ENCODE assay signal across 8 mouse cellular contexts in genomic region chr1:175923848-175924787, GRCm38 (mm10). TPM values are rescaled to one million over a fixed set of nuclear protein-coding genes. Genes with fewer than 3 reads are reported as not detected.
DNase-seq lines count a peak whose midpoint lies in the region; TF ChIP-seq lines count a peak whose summit lies in the region.

No protein-coding gene starts in this region.

- H3K4me3 ChIP-seq in CH12.LX (replicated peaks in 1 of 3; ENCODE audit: low read depth in 2 of 3, low read length in 2 of 3, poor library complexity in 1 of 3) = no peak overlapping the region
- H3K4me3 ChIP-seq in lung, adult 2 months (replicated peaks; ENCODE audit: extremely low read depth, low read depth, low read length) = no peak overlapping the region

- DNase-seq in CH12.LX (ENCODE audit: extremely low read depth) = peak; percentile 70
- peak; percentile 84 for DNase-seq in adrenal gland, postnatal 14 days
- DNase-seq in embryo, embryonic 11.5 days (ENCODE audit: low read depth, low spot score) = peak; percentile 50
- peak; percentile 53 to 71 for DNase-seq in gastrocnemius, postnatal 4 days (ENCODE audit: low spot score in 2 of 2)
- peak; percentile 57 to 86 for DNase-seq in kidney, postnatal 25 days
- DNase-seq in lung, adult 2 months = peak; percentile 66
- peak; percentile 74 for DNase-seq in ovary, postnatal 14 days (ENCODE audit: low spot score)
- DNase-seq in thymus, postnatal 0 days (ENCODE audit: low spot score) = peak; percentile 68

- no peak overlapping the region for H3K9ac ChIP-seq in CH12.LX (ENCODE audit: insufficient read depth, low read depth)

- dilution Hi-C loops in CH12.LX (cut with MboI; ENCODE audit: extremely low pct_ligation_motif_present, extremely low pct_unique_long_range_greater_than_20kb, low sequenced_read_pairs) = no loop called here

- peak; percentile 60 to 83 for TF ChIP-seq CTCF in CH12.LX (conservative IDR thresholded peaks at IDR 0.05 in 1 of 2, IDR thresholded peaks at IDR 0.05 in 1 of 2; ENCODE audit: low read depth in 2 of 2, low read length in 2 of 2)
- TF ChIP-seq CTCF in lung, adult 2 months (IDR thresholded peaks at IDR 0.05; ENCODE audit: insufficient read depth, low read length) = peak; percentile 63

- no peak overlapping the region for H3K4me2 ChIP-seq in CH12.LX (ENCODE audit: insufficient read depth, low read depth, poor library complexity, severe bottlenecking)

- peak; percentile 80 for TF ChIP-seq RAD21 in CH12.LX (IDR thresholded peaks at IDR 0.05; ENCODE audit: low read depth, low read length)

- H3K27me3 ChIP-seq in CH12.LX (replicated peaks) = no peaks in the 10 kb centered on the region

- H3K9me3 ChIP-seq in CH12.LX (replicated peaks; ENCODE audit: low read length) = no peaks in the 10 kb centered on the region

- no peaks in the 10 kb centered on the region for H3K36me3 ChIP-seq in CH12.LX (replicated peaks in 1 of 2; ENCODE audit: control insufficient read depth in 1 of 2, insufficient read depth in 1 of 2, low read length in 1 of 2)

- TF ChIP-seq POLR2A in CH12.LX (IDR thresholded peaks at IDR 0.05; ENCODE audit: low read depth, low read length) = no peak
- TF ChIP-seq POLR2A in lung, adult 2 months (IDR thresholded peaks at IDR 0.05; ENCODE audit: borderline replicate concordance, extremely low read depth, low read depth, low read length) = no peak

- H3K4me1 ChIP-seq in CH12.LX (ENCODE audit: control insufficient read depth in 1 of 2, insufficient read depth in 2 of 2) = peaks cover 0 to 4% of the 10 kb centered on the region in 2 experiments; a peak in 2 of 4 replicates
- no peaks in the 10 kb centered on the region for H3K4me1 ChIP-seq in lung, adult 2 months (ENCODE audit: control insufficient read depth, insufficient read depth, low read length)

- H3K27ac ChIP-seq in CH12.LX (ENCODE audit: insufficient read depth, low read depth) = no peak overlapping the region

- no peak for TF ChIP-seq EP300 in CH12.LX (IDR thresholded peaks at IDR 0.05; ENCODE audit: low read length)

- WGBS in lung, adult 2 months = 51% methylated on average over 7 of the region's 7 CpGs

- no peaks in the 10 kb centered on the region for H3K79me2 ChIP-seq in CH12.LX (replicated peaks; ENCODE audit: control insufficient read depth, extremely low read depth, insufficient read depth, poor library complexity, severe bottlenecking)

- in situ Hi-C loops in CH12.LX (cut with MboI; ENCODE audit: low pct_ligation_motif_present, low pct_unique_long_range_greater_than_20kb, low sequenced_read_pairs) = no loop called here

TF ChIP-seq in CH12.LX, 34 proteins besides CTCF, POLR2A, EP300 and RAD21:
- TF ChIP-seq JUND (conservative IDR thresholded peaks at IDR 0.05; ENCODE audit: low read depth, low read length) (0 out of 2 replicates have a peak, but pooled peaks have one; percentile 12), SMC3 (IDR thresholded peaks at IDR 0.05; ENCODE audit: low read depth, low read length) (peak; percentile 50), USF2 (conservative IDR thresholded peaks at IDR 0.05; ENCODE audit: low read depth, low read length) (no peak)

RNA-seq across cellular contexts. Expression of gene Gm38100, which starts 4.0 kb away (rescaled TPM):
- total RNA-seq in CH12.LX (2012; rRNA removed) (not detected in 2 replicates), CH12.LX (2014; rRNA removed) (not detected in 2 replicates)
- polyA plus RNA-seq in CH12.LX (2012; ENCODE audit: insufficient read length, low read depth) = 0.18 TPM in 1 of 2 replicates, not detected in the other
- total RNA-seq in adrenal gland, postnatal 14 days (2021) = not detected in 2 replicates
- total RNA-seq in gastrocnemius, postnatal 4 days (2021) = not detected
- not detected in 2 replicates for polyA plus RNA-seq in lung, adult 2 months (2012; rRNA removed)
- polyA plus RNA-seq in thymus, postnatal 0 days (2015; fragmentation: Nextera tagmentation; extraction: Ambion mirVana) = not detected in 2 replicates

RNA-seq across cellular contexts. Expression of gene Exo1, which starts 43.7 kb away (rescaled TPM):
- total RNA-seq in CH12.LX (2012; rRNA removed) = 51.6 and 79.2 TPM in 2 replicates
- total RNA-seq in CH12.LX (2014; rRNA removed) = 95.2 and 110 TPM in 2 replicates
- polyA plus RNA-seq in CH12.LX (2012; ENCODE audit: insufficient read length, low read depth) = 139 and 144 TPM in 2 replicates
- total RNA-seq in adrenal gland, postnatal 14 days (2021) = 7.0 and 7.2 TPM in 2 replicates
- total RNA-seq in gastrocnemius, postnatal 4 days (2021) = 10 to 100 TPM in 1 of 2 experiments, 1 to 10 TPM in 1; 7.6 to 10.6 TPM
- polyA plus RNA-seq in lung, adult 2 months (2012; rRNA removed) = 0.08 and 0.19 TPM in 2 replicates
- polyA plus RNA-seq in thymus, postnatal 0 days (2015; fragmentation: Nextera tagmentation; extraction: Ambion mirVana) = 57.9 and 64.6 TPM in 2 replicates

RNA-seq across cellular contexts. Expression of gene Rbm8a2, which starts 54.8 kb away (rescaled TPM):
- 0.38 and 0.55 TPM in 2 replicates for total RNA-seq in CH12.LX (2012; rRNA removed)
- 2.5 and 3.2 TPM in 2 replicates for total RNA-seq in CH12.LX (2014; rRNA removed)
- polyA plus RNA-seq in CH12.LX (2012; ENCODE audit: insufficient read length, low read depth) = 0.93 and 5.7 TPM in 2 replicates
- not detected in 2 replicates for total RNA-seq in adrenal gland, postnatal 14 days (2021)
- under 1 TPM; 0.22 to 0.29 TPM for total RNA-seq in gastrocnemius, postnatal 4 days (2021)
- polyA plus RNA-seq in lung, adult 2 months (2012; rRNA removed) = not detected in 2 replicates
- polyA plus RNA-seq in thymus, postnatal 0 days (2015; fragmentation: Nextera tagmentation; extraction: Ambion mirVana) = 0.76 and 0.85 TPM in 2 replicates
